Mouse (Mus musculus) CH12.LX (cell line): ENCODE data around the gene Bmpr1a. TPM values are rescaled to one million over a fixed set of nuclear protein-coding genes. Genes with fewer than 3 reads are reported as not detected.

Experiments used
- DNase-seq: peaks from one replicate; pipeline ENCODE4 v3.0.0-alpha.2; 2013; ENCODE audit errors: extremely low read depth
- H3K27ac ChIP-seq: 2 replicates; pipeline ENCODE4 v1.5.1; 2012; ENCODE audit warnings: low read depth, mild to moderate bottlenecking, control low read depth, moderate library complexity; ENCODE audit not compliant: insufficient read depth
- H3K27me3 ChIP-seq: replicated peaks from 2 replicates; pipeline ENCODE3; 2012; ENCODE audit warnings: inconsistent platforms
- H3K36me3 ChIP-seq, 2 experiments: replicated peaks in 1 of 2; 2 replicates each; pipeline versions ENCODE3 to v1.6.1; 2012; ENCODE audit warnings: inconsistent platforms in 1 of 2, low read length in 1 of 2, mild to moderate bottlenecking in 1 of 2, mixed read lengths in 1 of 2, moderate library complexity in 1 of 2; ENCODE audit not compliant: control insufficient read depth in 1 of 2, insufficient read depth in 1 of 2
- H3K4me1 ChIP-seq, 2 experiments: 2 replicates each; pipeline ENCODE4 v1.6.1; 2012; ENCODE audit warnings: inconsistent platforms in 1 of 2, moderate library complexity in 1 of 2; ENCODE audit not compliant: insufficient read depth in 2 of 2, control insufficient read depth in 1 of 2
- H3K4me2 ChIP-seq: 2 replicates; pipeline ENCODE4 v1.6.1; 2012; ENCODE audit warnings: low read depth, mild to moderate bottlenecking, control low read depth; ENCODE audit not compliant: poor library complexity, insufficient read depth, severe bottlenecking
- H3K4me3 ChIP-seq, 3 experiments: fragments of 150-350 bp in 1 of 3; sonication (generic) in 1 of 3; replicated peaks in 1 of 3; 2 replicates each; pipeline versions ENCODE3 to v1.5.1; 2011 to 2012; ENCODE audit warnings: low read depth in 2 of 3, low read length in 2 of 3, mild to moderate bottlenecking in 2 of 3, moderate library complexity in 2 of 3, control low read depth in 1 of 3, improper control_type of control experiment in 1 of 3, inconsistent platforms in 1 of 3, mixed read lengths in 1 of 3; ENCODE audit not compliant: poor library complexity in 1 of 3
- H3K79me2 ChIP-seq: replicated peaks from 2 replicates; pipeline ENCODE4 v1.6.1; 2012; ENCODE audit warnings: mild to moderate bottlenecking, moderate library complexity; ENCODE audit not compliant: control insufficient read depth, poor library complexity, insufficient read depth, severe bottlenecking; ENCODE audit errors: extremely low read depth
- H3K9ac ChIP-seq: 2 replicates; pipeline ENCODE4 v1.6.1; 2012; ENCODE audit warnings: low read depth, mild to moderate bottlenecking, control low read depth, moderate library complexity; ENCODE audit not compliant: insufficient read depth
- H3K9me3 ChIP-seq: replicated peaks from 2 replicates; pipeline ENCODE3; 2012; ENCODE audit warnings: low read length, inconsistent platforms, mixed read lengths
- E2F4 ChIP-seq: IDR thresholded peaks from 2 replicates; pipeline ENCODE4 v1.6.1; 2011; ENCODE audit warnings: low read depth, low read length, improper control_type of control experiment; ENCODE audit not compliant: insufficient replicate concordance
- EP300 ChIP-seq: IDR thresholded peaks from 2 replicates; pipeline ENCODE4 v1.6.1; 2011; ENCODE audit warnings: low read length, improper control_type of control experiment
- GABPA ChIP-seq: IDR thresholded peaks from 2 replicates; pipeline ENCODE4 v1.6.1; 2012; ENCODE audit warnings: low read depth, low read length, improper control_type of control experiment, inconsistent platforms; ENCODE audit not compliant: insufficient replicate concordance
- HCFC1 ChIP-seq: IDR thresholded peaks from 2 replicates; pipeline ENCODE4 v1.6.1; 2012; ENCODE audit warnings: low read depth, mild to moderate bottlenecking, inconsistent platforms, low read length, improper control_type of control experiment
- IRF4 ChIP-seq: IDR thresholded peaks from 2 replicates; pipeline ENCODE4 v1.6.1; 2014; ENCODE audit warnings: low read depth, mild to moderate bottlenecking, inconsistent platforms, low read length, improper control_type of control experiment
- JUN ChIP-seq: IDR thresholded peaks from 2 replicates; pipeline ENCODE4 v1.6.1; 2011; ENCODE audit warnings: low read depth, mild to moderate bottlenecking, low read length, improper control_type of control experiment, moderate library complexity; ENCODE audit not compliant: insufficient read depth
- JUND ChIP-seq: conservative IDR thresholded peaks from 2 replicates; pipeline ENCODE4 v1.6.1; 2011; ENCODE audit warnings: low read depth, low read length, improper control_type of control experiment
- KAT2A ChIP-seq: IDR thresholded peaks from 2 replicates; pipeline ENCODE4 v1.6.1; 2012; ENCODE audit warnings: low read length, improper control_type of control experiment, inconsistent platforms; ENCODE audit not compliant: insufficient replicate concordance
- MAFK ChIP-seq: IDR thresholded peaks from 2 replicates; pipeline ENCODE4 v1.6.1; 2011; ENCODE audit warnings: low read length, improper control_type of control experiment; ENCODE audit not compliant: insufficient replicate concordance
- MXI1 ChIP-seq: IDR thresholded peaks from 2 replicates; pipeline ENCODE4 v1.6.1; 2011; ENCODE audit warnings: mild to moderate bottlenecking, low read depth, low read length, improper control_type of control experiment
- POLR2A ChIP-seq: IDR thresholded peaks from 2 replicates; pipeline ENCODE4 v1.6.1; 2011; ENCODE audit warnings: low read depth, mild to moderate bottlenecking, improper control_type of control experiment, low read length
- RCOR1 ChIP-seq: conservative IDR thresholded peaks from 2 replicates; pipeline ENCODE4 v1.6.1; 2012; ENCODE audit warnings: low read depth, mild to moderate bottlenecking, inconsistent platforms, low read length, improper control_type of control experiment
- TCF12 ChIP-seq: IDR thresholded peaks from 2 replicates; pipeline ENCODE4 v1.6.1; 2014; ENCODE audit warnings: low read depth, mild to moderate bottlenecking, inconsistent platforms, low read length, improper control_type of control experiment
- UBTF ChIP-seq: IDR thresholded peaks from 2 replicates; pipeline ENCODE4 v1.6.1; 2012; ENCODE audit warnings: low read depth, mild to moderate bottlenecking, inconsistent platforms, low read length, improper control_type of control experiment, moderate library complexity
- USF1 ChIP-seq: IDR thresholded peaks from 2 replicates; pipeline ENCODE4 v1.6.1; 2014; ENCODE audit warnings: low read depth, mild to moderate bottlenecking, inconsistent platforms, low read length, improper control_type of control experiment
- ZC3H11A ChIP-seq: IDR thresholded peaks from 2 replicates; pipeline ENCODE4 v1.6.1; 2012; ENCODE audit warnings: low read depth, mild to moderate bottlenecking, inconsistent platforms, low read length, improper control_type of control experiment
- ZNF384 ChIP-seq: IDR thresholded peaks from 2 replicates; pipeline ENCODE4 v1.6.1; 2012; ENCODE audit warnings: low read depth, low read length, improper control_type of control experiment, inconsistent platforms
- dilution Hi-C: fragments of 300-500 bp; cut with MboI; formaldehyde crosslinking; loops from 2 replicates; pipeline ENCODE4 v1.14.3; 2020; ENCODE audit warnings: low sequenced_read_pairs; ENCODE audit not compliant: extremely low pct_unique_long_range_greater_than_20kb, extremely low pct_ligation_motif_present
- in situ Hi-C: fragments of 300-500 bp; cut with MboI; formaldehyde crosslinking; loops from 3 replicates; pipeline ENCODE4 v1.14.3; 2019; ENCODE audit warnings: low sequenced_read_pairs, low pct_ligation_motif_present, low pct_unique_long_range_greater_than_20kb, mixed read lengths
- polyA plus RNA-seq: library from polyadenylated mRNA; unstranded; fragments of >175 nt; gene quantifications from 2 replicates; pipeline ENCODE4 v1.2.1, GENCODE M21; 2012; ENCODE audit warnings: low read depth; ENCODE audit not compliant: insufficient read length
- total RNA-seq, 2 experiments: library from RNA; depleted of rRNA; stranded (reverse); fragments of 300-350 nt in 1 of 2; fragments of >200 nt in 1 of 2; gene quantifications; 2 replicates each; pipeline ENCODE4 v1.2.3; 2012 to 2014

Gene Bmpr1a
- total and polyA plus RNA-seq, 3 experiments: 26.2 to 46.7 (median 30.1) TPM

DNA sequence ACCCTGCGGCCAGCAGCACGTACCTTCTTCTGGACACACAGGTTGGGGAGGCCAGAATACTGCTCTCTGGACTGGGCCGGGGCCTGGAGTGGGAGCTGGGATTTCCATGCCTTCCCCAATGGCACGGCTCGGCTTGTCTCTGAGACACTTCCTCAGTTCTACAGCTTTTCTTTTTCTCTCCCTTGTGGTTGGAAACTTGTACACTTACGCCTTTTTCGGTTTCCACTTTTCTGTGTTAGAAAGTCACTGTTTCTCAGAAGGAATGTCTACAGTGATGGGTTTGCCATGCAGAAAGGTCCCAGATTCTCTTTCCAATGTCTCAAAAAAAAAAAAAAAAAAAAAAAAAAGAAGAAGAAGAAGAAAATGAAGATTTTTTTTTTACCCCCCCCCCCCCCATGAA, 99.7 kb downstream of the Bmpr1a start:
- in situ Hi-C loops (no loop called here), dilution Hi-C loops (no loop called here)

DNA sequence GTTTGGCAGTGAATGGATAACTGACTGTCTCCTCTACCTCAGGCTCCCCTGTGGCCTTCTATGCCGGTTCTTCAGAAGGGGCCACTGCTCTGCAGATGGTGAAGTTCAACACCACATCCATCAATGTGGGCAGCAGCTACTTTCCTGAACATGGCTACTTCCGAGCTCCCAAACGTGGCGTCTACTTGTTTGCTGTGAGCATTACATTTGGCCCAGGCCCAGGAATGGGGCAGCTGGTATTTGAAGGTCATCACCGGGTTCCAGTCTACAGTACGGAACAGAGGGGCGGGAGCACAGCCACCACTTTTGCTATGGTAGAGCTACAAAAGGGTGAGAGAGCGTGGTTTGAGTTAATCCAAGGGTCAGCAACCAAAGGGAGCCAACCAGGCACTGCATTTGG, 100.3 kb downstream of the Bmpr1a start:
- TF ChIP-seq HCFC1 (no peak), MXI1 (no peak), E2F4 (no peak), MAFK (no peak), JUND (no peak), UBTF (no peak), JUN (no peak), KAT2A (no peak), TCF12 (no peak)
- TF ChIP-seq, all 38 proteins: peak for 0
- no peak overlapping the region for H3K4me2 ChIP-seq
- H3K9me3 ChIP-seq: no peaks in the 10 kb centered on the region
- H3K27ac ChIP-seq: no peak overlapping the region
- no peaks in the 10 kb centered on the region for H3K79me2 ChIP-seq
- no peak for DNase-seq
- H3K4me1 ChIP-seq: peaks cover 5 to 13% of the 10 kb centered on the region in 2 experiments; a peak in 3 of 4 replicates
- H3K9ac ChIP-seq: no peak overlapping the region
- in situ Hi-C loops (no loop called here), dilution Hi-C loops (no loop called here)
- no peak overlapping the region for H3K4me3 ChIP-seq
- no peaks in the 10 kb centered on the region for H3K27me3 ChIP-seq
- peaks cover 1 to 47% of the 10 kb centered on the region in 2 experiments for H3K36me3 ChIP-seq

More for the DNA sequence above, 99.7 kb downstream of the Bmpr1a start:
- Histone ChIP-seq H3K79me2 (no peaks in the 10 kb centered on the region), H3K27ac (no peak overlapping the region), H3K36me3 (peaks cover 3 to 49% of the 10 kb centered on the region in 2 experiments), H3K4me1 (peaks cover 5 to 13% of the 10 kb centered on the region in 2 experiments; a peak in 3 of 4 replicates), H3K9ac (no peak overlapping the region), H3K27me3 (no peaks in the 10 kb centered on the region), H3K4me3 (no peak overlapping the region), H3K9me3 (no peaks in the 10 kb centered on the region), H3K4me2 (no peak overlapping the region)
- DNase-seq: no peak
- no peak for TF ChIP-seq RCOR1
- peak; percentile 82 for TF ChIP-seq ZNF384
- no peak for TF ChIP-seq JUND
- peak; percentile 70 for TF ChIP-seq IRF4
- peak; percentile 76 for TF ChIP-seq EP300
- TF ChIP-seq USF1: no peak
- TF ChIP-seq ZC3H11A: no peak
- 0 out of 2 replicates have a peak, but pooled peaks have one; percentile 47 for TF ChIP-seq MAFK
- no peak for TF ChIP-seq POLR2A
- TF ChIP-seq GABPA: no peak
